Mouse (Mus musculus): Measurements from ENCODE around the gene Txnrd1.

The Txnrd1 gene

DNA sequence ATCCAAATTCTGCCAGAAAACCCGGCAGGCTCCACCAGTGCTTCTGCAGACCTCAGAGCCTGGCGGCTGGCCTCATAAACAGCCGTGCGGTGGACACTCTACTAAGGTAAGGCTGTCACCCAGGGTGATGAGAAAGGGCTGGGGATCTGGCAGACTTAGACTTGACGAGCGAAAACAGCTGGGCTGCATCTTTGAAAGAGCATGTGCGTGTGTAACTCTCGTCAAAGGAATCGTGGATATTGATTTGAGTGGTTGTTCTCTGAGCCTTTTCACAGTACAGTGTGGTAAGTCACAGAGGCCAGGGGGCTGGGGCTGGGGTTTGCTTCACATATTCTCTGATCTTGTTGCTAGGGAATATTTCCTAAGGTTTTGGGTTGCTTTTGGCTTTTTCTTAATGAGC, at the start of gene Txnrd1:
Gene Txnrd1 (plus strand): TSS at position 26 of the 400 bp plus-strand sequence.
- no peak for DNase-seq (ENCODE audit: extremely low spot score)

DNA sequence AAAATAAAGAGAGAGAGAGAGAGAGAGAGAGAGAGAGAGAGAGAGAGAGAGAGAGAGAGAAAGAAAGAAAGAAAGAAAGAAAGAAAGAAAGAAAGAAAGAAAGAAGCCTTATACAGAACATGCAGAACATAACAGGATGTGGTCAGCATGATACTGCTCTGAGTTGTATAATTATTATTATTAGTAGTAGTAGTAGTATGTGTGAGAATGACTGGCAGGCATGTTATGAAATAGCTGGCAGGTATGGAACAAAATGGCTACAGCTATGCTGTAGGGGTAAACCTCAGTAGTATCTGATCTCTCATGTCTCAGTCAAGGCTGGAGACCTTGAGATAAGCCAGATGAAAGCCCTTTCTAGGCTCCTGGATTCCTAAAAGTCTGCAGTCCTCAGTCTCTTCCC, 44.6 kb upstream of the Txnrd1 start:
- DNase-seq (ENCODE audit: extremely low spot score) = no peak

DNA sequence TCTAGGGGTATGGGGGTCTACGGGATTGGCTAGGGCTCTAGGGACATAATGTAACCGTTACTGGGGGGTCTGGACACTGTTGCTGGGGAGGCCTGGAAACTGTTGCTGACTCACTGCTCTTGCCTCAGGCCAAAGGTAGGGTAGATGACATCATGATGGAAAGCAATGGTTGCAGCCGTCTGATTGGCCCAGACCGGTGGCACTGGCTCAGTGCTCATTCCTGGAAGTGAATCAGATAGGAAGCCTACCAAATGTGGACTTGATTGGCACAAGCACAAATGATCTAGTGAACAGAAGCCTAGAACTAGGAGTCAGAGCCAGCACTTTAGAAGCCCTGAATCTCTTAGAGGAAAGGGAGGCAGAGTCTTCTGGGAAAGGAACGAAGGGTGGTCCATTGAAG, 43.2 kb upstream of the Txnrd1 start:
- DNase-seq (ENCODE audit: extremely low spot score) = no peak

DNA sequence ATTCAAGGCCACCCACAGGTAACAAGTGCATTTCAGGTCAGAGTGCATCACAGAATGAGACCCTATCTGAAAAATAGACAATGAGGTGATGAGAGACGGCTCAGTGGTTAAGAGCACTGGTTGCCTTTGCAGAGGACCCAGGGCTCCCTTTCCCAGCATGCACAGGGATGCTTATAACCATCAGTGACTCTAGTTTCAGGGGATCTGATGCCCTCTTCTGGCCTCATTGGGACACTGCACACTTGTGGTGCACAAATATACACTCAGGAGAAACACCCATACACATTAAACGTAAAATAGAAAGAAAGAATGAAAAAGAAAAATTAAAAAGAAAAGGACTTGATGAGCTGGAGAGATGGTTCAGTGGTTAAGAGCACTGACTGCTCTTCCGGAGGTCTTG, 42.0 kb upstream of the Txnrd1 start:
- no peak for DNase-seq (ENCODE audit: extremely low spot score)

DNA sequence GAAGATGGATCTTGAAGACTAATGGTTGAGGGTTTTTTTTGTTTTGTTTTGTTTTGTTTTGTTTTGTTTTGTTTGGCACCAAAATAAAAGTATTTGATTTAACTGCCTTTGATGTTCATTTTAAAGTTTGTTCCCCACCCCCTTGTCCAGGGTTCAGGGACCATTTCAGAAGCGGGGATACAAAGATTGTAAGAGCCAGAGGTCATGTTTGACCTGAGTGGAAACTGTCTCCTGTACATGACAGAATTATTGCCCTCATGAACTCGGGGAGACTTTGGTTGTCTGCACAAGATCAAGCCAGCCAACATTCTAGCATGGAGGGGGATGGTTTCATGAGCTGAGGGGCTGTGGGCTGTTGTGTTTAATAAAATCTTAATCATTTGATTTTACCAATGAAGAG, 41.4 kb upstream of the Txnrd1 start:
- no peak for DNase-seq (ENCODE audit: extremely low spot score)

DNA sequence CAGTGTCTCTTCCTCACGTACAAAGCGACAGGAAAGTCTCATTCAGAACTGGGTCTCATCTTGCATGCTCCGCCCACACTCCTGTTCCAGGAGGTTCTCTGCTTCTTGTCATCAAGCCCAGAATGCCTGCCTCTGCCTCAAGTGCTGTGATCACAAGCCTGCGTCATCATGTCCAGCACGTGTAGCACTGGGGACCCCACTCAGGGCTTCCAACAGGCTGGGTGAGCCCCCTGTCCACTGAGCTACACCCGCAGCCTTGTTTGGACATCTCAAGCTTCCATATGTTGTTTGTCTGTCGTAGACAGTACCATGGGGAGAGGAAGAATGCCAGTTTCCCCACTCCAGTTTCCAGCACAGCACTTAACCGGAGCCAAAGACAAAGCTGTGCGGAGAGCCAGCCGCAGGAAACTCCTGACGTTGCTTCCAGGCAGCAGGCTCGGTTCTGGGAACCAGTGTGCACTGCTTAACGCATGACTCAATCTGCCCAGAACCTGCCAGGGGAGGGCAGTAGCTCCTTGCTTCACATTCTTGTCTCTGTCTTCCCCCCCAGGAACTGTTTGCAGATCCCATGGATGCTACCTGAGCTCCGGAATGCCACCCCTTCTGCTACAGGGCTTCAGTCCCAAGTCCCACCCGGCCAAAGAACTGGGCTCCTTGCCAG, 38.5 kb upstream of the Txnrd1 start:
- no peak for DNase-seq (ENCODE audit: extremely low spot score)

DNA sequence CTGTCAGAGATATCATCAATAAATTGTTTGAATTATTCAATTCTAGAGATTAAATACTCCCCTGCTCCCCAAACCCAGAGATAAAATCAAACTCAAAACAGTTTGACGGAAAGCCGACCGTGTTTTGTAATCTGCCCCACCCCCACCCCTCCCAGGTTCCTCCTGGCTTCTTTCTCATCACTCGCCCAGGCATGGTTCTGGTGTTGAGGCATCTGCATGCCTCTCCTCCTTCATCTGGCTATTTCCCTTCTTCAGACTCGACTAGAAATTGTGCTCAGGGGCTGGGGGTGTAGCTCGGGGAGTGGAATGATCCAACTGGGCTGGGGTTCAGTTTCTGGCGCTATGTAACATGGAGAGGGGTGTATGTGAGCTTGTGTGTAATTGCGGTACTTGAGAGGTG, 38.0 kb upstream of the Txnrd1 start:
- DNase-seq (ENCODE audit: extremely low spot score) = no peak

DNA sequence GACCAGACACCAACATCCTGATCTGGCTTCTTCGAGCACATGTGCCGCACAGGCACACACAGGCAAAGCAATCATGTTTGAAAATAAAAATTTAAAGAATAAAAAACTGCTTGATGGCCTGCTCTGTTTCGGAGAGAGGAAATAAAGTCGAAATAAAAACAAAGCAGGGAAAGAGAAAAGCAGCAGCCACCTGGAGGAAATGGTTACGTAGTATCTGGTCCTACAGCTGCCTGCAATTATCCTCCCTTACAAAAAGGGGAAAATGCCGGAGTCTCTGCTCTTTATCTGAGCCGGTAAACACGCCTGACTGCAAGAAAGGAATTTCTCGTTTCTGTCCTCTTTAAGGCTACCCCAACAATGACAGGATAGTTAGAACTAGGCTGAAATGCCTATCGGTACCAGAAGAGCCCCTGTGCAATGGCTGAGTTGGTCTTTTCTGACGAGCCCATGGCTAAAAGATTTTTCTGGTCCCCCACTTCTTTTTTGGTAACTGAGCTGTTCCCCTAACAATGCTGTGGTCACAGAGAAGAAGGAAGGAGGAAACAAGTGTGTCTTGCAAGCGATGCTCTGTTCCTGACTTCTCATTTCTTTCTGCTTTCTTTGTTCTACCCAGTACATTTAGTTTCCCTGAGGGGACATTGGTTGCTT, 37.2 kb upstream of the Txnrd1 start:
- DNase-seq (ENCODE audit: extremely low spot score) = no peak

DNA sequence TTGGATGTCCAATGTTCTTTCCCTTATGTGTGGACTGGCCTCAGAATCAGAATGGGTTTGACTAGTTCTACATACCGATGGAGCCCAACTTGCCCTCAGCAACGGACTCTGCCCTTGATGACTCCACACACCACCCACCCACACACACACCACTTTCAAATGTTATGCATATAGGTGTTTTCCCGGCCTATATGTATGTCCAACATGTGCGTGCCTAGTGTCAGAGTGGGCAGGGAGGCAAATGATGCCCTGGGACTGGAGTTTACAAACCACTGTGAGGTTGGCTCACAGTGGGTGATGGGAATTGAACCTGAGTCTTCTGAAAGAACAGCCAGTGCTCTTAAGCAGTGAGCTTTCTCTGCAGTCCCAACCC, 36.6 kb upstream of the Txnrd1 start:
- no peak for DNase-seq (ENCODE audit: extremely low spot score)

DNA sequence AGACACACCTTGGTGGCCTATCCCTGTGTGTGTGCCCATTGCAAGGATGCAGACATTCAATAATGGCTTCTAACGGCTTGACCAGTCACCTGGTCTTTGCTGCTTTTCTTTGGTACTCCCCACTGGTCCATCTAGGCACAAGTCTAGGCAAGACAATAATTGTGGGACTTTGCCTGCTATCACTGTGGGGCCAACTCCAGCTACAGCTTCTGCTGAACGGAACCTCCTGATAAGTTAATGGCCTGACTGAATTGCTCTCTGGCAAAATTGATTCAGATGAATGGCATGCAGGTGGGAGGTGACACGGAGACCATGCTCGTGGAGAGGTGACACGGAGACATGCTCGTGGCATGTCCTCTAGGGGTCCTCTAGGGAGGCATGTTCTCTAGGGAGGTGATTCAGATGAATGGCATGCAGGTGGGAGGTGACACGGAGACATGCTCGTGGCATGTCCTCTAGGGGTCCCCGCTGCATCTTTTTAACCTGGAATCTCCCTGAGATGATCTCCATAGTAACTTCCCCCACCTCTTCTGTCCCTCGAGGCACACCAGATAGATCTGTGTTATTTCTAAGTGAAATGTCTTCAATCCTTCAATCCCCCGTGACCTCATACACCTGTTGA, 35.3 kb upstream of the Txnrd1 start:
- DNase-seq (ENCODE audit: extremely low spot score) = no peak

DNA sequence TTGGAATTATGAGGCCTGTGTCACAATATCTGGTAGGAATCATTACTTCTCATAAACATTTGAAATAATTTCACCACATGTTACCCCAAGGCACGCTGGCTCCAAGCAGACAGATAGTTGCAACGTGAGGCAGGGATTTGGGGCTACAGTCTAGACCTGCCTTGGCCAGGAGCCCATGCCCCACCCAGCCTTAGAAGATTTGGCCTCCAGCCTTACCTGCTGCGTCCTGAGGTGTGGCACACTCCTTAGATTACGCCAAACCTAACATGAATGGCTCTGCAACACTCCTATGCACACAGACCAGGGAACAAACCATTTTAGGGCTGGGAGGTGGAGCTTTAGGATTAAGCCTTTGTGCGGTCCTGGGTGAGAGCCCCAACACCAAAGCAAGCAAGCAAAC, 33.7 kb upstream of the Txnrd1 start:
- DNase-seq (ENCODE audit: extremely low spot score) = no peak

DNA sequence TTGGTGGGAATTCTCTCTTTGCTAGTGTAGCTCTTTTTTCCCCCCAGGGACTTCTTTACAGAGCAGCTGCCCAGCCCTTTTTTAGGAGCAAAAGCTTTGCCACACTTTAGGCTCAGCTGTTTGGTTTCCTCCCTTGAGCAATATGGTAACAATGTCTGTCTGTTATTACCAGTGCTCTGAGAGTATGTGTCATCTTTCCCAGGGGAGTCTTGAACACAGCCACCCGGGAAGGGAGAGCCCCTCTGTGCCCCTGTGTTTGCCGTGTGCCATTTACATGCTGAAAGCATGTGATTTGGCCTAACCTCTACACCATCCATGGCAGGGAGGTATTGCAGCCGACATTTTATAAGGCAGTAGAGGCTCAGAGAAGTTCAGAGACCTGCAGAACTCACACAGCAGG, 29.4 kb upstream of the Txnrd1 start:
- no peak for DNase-seq (ENCODE audit: extremely low spot score)

DNA sequence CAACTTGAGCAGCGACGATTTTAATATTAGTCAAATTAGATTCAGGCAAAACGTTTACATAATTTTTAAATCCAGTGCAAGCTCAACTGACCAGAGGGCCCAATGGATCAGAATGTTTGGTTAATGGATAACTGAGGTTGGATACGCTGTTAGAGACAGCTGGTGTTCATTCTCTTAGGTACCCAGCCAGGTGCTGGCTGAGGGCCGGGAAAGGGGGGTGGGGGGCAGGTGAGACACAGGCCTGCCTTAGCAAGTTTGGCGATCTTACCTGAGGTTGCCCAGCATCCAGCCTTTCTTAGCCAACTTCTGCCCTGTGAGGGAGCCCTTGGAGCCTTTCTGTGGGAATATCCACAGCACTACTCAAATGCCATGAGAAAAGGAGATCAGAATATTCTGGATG, 28.6 kb upstream of the Txnrd1 start:
- DNase-seq (ENCODE audit: extremely low spot score) = no peak

DNA sequence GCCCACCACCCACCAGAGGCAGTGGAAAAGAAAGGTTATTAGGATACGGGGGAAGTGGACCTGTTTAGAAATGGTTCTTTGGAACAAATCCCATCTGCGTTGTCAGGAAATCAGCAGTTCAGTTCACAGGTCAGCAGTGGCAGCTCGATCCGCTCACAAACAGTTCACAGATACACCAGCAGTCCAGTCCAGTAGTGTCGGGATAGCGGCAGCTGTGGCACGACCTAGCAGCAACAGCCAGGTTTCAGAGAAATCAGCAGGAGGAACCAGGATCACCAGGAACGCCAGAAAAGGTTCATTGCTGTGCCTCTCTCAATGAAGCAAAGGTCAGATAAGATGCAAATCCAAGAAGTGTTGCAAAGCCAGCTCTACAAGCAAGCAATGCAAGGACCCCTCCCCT, 27.3 kb upstream of the Txnrd1 start:
- DNase-seq (ENCODE audit: extremely low spot score) = no peak

DNA sequence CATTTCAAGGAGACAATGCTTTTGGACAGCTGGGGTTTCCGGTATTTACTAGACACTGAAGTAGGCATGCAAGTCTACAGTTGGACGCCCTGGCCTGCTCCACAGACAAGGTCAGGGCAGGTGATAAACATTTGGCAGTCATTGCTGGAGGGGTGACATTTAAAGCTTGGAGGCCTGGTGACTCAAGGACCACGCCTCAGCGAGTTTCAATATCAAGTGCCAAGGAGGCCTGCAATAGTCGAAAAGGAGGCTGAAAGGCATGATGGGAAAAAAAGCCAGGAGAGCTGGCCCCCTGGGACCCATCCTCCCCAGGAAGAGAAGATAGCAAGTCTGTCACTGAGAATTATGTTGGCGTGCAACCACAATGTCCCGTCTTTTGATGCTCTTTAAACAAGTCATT, 26.5 kb upstream of the Txnrd1 start:
- DNase-seq (ENCODE audit: extremely low spot score) = no peak

DNA sequence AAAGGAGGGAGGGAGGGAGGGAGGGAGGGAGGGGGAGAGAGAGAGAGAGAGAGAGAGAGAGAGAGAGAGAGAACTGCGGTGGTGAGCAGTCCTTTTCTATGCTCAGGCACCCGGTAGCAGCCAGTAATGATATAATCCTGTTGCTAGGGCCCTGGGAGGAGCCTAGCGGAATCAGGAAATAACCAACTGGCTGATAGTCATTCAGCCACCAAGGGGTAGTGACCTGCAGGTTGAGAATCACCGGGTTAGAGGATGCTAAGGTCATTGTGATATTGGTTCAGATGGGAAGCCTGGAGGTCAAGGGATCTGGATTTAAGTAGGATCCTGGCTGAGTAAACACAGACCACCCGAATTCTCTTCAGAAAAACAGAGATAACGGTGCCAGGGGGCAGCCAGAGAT, 25.6 kb upstream of the Txnrd1 start:
- DNase-seq (ENCODE audit: extremely low spot score) = no peak

DNA sequence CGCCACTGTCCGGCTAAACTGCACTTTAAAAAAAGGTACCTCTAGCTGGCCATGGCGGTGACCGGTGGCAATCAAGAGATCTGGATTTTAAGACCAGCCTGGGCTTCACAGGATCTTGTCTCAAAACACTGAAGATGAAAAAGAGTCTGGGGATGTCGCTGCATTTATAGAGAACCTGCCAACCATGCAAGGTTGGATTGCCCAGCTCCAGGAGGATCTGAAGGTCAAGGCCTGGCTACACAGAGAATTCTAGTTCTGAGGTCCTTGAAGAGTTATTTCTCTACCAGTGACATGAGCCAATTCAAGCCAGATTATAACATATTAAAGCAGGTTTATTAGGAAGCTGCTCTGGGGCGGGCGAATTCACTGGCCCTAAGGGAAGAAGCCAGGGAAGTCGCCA, 24.9 kb upstream of the Txnrd1 start:
- no peak for DNase-seq (ENCODE audit: extremely low spot score)

DNA sequence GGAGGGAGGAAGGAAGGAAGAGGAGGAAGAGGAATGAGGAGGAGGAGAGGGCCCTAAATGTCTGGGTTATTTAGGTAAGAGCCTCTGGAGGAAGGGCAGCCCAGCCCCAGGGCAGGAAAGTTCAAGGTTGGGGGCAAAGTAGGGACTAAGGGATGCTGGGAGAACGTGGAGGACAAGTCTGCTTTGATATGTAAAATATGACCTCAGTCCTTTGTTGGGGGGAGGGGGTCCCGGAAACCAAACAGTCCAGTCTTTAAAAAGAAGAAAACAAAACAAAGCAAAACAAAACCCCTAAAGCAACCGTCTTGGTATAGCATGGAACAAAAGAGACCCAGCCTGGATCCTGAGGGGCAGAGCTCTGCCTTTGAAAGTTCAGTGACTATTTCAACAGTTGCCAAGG, 24.4 kb upstream of the Txnrd1 start:
- no peak for DNase-seq (ENCODE audit: extremely low spot score)

DNA sequence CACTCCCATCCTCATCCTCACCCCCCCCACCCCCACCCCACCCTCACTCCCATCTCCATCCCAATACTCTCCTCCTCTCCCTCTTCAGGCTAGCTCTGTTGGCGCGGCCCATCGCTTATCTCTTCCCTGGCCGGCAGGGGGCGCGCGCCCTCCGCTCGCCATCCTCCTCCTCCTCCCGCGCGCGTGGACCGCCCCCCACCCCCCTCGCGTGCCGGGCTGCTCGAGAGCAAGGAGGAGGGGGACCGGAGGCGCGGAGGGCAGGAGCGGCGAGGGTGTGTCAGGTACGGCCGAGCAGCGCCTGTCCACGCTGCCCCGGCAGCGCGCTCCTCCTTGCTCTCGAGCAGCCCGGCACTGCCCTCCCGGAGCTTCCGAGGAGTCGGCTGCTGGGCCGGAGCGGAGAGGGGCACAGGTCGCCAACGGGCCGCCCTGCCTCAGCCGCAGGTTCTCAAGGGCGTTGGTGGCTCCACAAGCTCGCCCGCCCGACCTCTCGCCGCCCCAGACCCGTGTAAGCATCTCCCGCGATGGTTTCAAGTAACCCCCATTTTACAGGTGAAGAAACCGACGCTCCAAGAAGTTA, 21.8 kb upstream of the Txnrd1 start:
- peak; percentile 84 for DNase-seq (ENCODE audit: extremely low spot score)

DNA sequence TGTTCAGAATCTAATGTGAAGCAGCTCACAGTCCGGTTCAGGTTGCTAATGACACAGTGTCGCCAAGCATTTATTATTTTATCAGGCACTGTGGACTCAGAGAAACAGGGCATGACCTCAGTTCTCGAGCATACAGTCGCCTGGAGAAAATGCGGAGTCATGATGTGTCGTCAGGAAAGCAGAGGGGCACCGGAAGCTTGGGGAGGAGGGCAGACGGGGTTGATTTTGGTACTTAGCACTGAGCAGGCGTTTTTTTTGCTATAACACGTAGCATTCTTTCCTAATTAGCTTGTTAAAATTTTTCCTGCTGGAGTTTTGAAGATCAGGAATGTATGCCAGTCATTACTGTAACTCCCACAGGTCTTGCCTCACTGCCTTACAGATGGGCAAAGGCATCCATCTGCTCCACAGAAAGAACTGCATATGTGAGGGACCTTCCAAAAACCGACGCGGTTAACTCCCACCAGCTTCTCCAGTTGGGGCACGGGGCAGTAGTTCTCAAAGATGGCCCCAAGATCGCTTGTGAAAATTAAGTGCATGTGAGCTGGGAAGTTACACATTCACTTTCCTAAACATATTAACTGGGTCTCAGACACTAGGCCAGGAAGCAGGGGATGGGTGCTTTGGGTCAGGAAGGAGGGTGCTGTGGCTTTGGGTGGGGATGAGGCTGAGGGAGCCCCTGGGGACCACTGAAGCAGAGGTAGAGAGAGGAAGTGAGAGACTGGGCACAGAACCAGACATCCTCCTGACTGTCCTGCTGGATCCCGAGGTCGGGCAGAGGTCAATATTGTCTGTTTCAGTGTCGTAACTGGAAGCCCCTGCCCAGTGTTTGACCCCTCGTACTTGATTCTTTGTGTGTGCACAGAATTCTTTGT, 19.4 kb upstream of the Txnrd1 start:
- DNase-seq (ENCODE audit: extremely low spot score) = no peak

DNA sequence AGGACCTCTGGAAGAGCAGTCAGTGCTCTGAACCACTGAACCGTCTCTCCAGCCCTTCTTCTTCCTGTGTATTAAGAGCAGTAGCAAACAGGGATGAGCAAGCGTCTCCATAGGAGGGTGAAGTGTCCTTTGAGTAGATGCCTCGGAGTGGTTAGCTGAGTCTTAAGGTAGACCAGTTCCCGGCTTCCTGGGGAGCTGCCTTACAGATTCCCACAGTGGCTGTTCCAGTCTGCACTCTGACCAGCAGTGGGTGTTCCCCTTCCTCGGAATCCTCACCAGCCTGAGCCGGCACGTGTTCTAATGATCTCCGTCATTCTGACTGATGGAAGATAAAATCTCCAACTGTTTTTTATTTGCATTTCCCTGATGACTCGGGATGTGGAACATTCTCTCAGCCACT, 17.3 kb upstream of the Txnrd1 start:
- DNase-seq (ENCODE audit: extremely low spot score) = no peak

DNA sequence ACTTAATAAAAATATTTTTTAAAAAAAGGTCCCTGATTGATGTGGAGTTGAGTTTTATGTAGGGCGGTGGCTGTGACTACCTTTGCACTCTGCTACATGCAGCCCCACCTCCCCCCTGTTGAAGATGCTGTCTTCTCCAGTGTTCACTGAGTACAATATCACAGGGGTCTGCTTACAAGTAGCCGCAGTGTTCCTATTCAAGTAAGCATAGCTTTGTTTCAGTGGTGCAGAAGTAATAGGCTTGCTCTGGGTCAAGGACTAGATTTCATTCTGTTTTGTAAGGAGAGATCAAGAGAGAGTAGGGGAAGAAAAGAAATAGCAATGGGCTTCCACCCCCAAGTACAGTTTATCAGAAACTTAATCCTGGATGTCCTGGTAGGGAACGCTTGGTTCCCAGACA, 16.2 kb upstream of the Txnrd1 start:
- DNase-seq (ENCODE audit: extremely low spot score) = no peak

All from embryo, embryonic 9.5 days (tissue).